Mouse (Mus musculus): Measurements from ENCODE around the gene Psmd11.

Gene Psmd11

GRCm38 (mm10) chr11:80482921-80483320 is 54.5 kb downstream of the Psmd11 start:
- DNase-seq = no peak

DNA sequence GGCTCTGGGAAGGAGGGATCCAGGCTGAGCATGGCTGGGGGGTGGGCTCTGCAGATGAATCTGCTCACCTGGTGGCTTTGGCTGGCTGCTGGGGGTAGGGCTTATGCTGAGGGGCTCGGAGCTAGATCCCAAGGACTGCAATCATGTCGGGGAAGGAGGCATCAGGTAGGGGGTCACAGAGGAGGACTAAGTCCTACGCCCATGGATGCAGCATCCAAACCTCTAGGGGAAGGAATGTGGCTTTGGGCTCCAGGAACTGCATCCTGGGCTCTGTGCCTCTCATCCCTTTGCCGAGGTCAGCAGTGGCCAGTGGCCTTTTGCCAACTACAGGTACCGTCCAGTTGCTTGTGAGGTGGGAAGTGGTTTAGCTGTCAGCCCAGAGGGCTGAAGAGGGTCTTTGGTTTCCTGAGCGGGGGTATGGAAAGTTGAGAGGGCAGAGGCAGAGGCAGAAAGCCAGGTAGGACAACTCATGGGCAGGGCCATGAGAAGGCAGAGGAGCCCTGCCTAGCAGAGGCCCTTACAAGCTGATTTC is 55.2 kb downstream of the Psmd11 start:
- DNase-seq = no peak

DNA sequence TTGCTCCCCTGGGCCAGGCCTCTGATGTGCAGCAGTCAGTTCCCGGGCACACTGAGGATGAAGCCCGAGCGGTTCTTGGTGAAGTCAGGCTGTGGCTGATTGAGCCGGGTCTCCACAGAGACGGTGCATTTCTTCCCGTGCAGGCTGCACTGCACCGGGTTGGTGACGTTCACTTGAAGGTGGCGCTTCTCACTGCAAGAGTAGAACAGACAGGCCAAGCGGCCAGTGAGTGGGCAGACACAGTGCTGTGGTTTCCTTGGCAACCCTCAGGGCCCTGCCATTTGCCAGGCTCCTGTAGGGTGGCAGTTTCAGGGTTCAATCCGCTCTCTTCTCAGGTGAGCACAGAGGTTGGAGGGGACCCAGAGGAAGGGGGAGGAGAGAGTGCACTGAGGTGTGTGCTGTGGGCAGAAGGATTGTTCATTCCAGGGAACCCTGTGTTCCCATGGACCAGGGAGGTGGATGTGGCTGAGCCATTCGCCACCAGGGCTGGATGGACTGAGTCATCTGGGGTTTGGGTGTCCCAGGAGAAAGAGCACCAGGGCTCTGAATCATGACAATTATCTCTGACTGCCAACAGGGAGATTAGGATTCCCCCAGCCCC is 55.9 kb downstream of the Psmd11 start:
- DNase-seq = peak; percentile 91

GRCm38 (mm10) chr11:80485120-80485551 is 56.7 kb downstream of the Psmd11 start:
- no peak for DNase-seq

DNA sequence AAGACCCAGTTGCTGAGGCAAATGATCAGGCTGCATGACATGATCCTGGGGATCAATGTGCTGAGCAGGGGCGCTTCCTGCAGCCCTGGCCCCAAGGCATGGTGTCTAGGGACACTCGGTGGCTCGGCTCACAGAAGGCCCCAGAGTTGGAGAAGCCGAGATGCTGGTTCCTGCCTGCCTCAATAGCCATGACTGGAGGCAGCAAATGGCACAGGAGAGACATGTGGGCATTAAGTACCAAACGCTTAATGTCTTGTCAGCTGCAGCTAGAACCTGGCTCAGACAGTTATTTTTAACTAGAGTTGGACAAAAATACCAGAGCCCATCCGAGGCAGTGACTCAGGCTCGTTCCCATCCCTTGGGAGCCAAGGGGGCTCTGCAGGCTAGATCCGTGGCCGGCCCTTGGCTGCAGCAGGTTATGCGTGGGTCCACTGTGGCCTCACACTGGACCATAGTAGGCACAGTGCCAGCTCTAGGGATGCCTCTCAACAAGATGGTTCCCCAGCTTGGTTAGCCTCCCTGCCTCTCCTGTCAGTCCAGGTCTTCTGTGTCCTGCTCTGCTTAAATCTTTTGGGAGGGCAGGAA is 57.3 kb downstream of the Psmd11 start:
- no peak for DNase-seq

GRCm38 (mm10) chr11:80487904-80488587 is 59.6 kb downstream of the Psmd11 start:
- DNase-seq = no peak

GRCm38 (mm10) chr11:80489172-80489881 is 60.9 kb downstream of the Psmd11 start:
- DNase-seq = peak; percentile 88

DNA sequence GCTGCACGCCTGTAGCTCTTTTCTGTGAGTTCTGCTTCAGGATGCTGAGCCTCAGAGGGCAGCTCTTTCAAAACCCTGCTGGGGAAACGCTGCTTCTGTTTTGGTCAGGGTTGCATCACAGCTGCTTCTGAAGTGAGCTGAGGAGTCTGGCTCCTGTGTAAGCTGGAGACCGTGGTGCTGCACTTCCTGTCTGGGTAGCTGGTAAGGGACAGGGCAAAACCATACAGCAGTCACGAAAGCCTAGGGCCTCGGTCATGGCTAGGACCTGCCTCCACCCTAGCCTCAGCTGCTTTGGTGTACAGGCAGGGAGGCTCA is 61.4 kb downstream of the Psmd11 start:
- peak; percentile 83 for DNase-seq

DNA sequence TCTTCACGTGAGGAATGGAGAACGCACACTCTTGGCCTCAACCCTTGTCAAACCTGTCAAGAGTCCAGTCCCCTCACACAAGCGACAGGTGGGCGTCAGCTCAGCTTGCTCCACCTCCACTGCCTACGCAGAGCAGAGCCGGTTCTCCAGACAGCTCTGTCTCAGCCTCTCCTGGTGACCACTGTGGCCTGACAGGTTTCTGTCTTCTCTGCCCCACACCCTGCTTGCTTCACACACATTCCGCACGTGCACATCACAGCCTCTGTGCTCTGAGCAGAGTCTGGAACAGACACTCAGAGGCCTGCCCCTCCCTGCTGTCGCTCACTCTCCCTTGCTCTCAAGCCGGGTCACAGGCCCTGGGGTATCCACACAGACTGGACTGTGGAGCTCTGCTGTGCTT is 62.4 kb downstream of the Psmd11 start:
- peak; percentile 76 for DNase-seq

GRCm38 (mm10) chr11:80493186-80493585 is 64.8 kb downstream of the Psmd11 start:
- no peak for DNase-seq

DNA sequence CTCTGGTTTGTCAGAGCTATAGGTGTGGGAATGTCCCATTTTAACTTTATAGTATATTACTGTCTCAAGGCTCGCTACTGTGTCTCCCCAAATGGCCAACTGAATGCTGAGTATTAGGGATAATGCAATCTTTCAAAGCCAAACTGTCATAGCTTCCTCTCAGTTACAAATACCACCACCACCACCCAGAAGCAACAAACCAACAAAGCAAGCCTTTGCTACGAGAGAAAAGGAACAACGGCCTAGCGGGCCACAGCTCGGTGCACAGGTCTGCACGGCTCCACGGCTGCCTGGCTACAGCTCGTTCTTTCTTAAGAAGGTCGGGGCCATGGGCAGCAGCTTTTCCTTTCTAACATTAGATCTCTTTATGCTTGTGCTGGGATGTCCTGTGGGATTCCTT is 66.4 kb downstream of the Psmd11 start:
- DNase-seq = no peak

GRCm38 (mm10) chr11:80495972-80496371 is 67.6 kb downstream of the Psmd11 start:
- peak; percentile 72 for DNase-seq

- DNase-seq = no peak
Observed at GRCm38 (mm10) chr11:80496640-80497039, 68.2 kb downstream of the Psmd11 start.

GRCm38 (mm10) chr11:80497225-80497919 is 69.0 kb downstream of the Psmd11 start:
- DNase-seq = no peak

DNA sequence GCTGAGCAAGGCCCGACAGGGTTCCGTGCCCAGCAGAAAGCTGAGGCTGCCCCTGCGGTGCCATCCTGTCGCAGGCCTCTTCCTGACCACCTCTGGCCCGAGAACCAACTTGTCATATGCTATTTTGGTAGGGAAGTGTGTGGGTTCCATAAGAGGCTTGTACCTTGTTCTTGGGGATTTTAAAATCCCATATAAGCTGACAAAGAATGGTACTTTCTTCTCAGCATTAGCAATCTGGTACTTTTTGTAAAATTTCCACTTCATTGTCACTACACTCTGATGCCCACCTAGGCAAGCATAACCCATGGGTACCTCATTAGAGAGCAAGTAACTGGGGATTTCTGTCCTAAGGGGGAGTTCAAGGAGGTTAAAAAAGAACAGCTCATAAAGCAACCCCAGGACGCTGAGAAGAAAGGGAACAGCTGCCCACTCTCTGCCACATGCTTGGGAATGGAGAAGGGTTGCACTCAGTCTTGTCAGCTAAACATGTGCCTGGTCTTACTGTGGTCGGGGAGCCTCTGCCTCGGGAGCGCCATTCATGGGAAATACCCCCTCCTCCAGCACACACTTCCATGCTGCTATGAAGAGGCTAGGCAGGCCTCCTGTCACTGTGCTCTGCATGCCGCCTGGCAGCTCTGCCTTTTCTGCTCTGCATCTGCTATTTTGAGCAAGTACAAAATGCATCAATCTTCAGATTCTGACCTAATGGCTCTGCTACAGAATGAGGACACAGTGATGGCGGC is 70.1 kb downstream of the Psmd11 start:
- DNase-seq = no peak

DNA sequence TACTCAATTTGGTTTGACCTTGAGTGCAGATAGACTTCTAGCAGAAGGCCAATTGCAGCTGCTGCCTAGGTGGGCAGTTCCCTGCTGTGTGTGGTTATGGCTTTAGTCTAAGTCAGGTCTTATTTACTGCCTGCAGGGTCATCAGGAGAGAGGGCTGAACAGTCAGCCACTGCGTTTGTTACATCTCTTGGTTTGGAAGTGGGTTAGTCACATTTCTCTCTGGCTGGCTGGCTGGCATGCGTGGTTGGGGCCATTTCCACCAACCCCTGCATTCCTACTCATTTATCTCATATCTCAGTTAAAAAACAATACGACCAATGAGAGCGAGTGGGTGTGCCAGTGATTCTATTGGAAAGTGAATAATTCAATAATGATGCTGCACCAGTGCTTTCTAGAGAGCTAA is 71.1 kb downstream of the Psmd11 start:
- no peak for DNase-seq

- no peak for DNase-seq
Observed at GRCm38 (mm10) chr11:80503281-80503680, 74.9 kb downstream of the Psmd11 start.

GRCm38 (mm10) chr11:80503726-80504452 is 75.5 kb downstream of the Psmd11 start:
- peak; percentile 98 for DNase-seq

GRCm38 (mm10) chr11:80504519-80505385 is 76.3 kb downstream of the Psmd11 start:
- no peak for DNase-seq

- DNase-seq = no peak
Observed at GRCm38 (mm10) chr11:80505581-80505980, 77.2 kb downstream of the Psmd11 start.

DNA sequence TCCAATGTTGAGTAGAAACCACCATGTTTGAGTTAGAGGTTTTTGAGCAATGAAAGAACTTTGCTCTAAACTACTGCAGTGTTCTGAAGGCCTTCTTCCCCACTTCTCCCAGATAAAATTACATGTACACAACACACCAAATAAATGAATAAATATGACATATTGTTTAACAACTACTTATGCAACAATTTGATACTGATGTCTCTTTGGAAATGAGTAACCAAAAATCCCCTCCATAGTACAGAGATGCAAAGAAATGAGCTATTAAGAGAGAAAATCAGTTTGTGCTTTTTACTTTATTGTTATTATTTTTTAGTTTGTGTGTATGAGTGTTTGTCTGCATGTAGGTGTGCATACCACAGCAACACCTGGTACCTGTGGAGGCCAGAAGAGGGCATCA is 78.1 kb downstream of the Psmd11 start:
- no peak for DNase-seq

Measured in layer of hippocampus, adult 9-11 months (tissue).